Mouse (Mus musculus): Measurements from ENCODE around the gene Itgb6. TPM values are rescaled to one million over a fixed set of nuclear protein-coding genes. Genes with fewer than 3 reads are reported as not detected.

The Itgb6 gene
- total RNA-seq, 2 experiments from 2014 or later = not detected

DNA sequence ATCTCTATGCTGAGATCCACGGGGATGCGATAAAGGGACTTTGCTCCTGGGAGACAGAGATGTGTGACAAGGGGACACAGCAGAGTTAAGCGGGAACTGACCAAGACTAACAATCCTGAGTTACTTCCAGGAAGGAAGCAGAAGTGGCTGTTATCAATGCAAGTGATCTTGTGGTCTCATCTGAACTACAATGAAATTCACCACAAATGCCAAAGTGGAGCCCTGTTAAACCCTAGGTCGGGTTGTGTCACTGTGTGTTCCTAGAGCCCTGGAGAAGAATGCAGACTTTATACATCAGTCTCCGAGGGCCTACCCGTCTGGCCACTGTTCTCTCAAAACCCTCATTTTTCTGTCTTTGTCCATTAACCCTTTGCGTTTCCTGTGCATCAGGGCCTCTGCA is 8.0 kb downstream of the Itgb6 start:
- no peak for ATAC-seq (replicated peaks; ENCODE audit: low FRiP score, poor library complexity, severe bottlenecking)

DNA sequence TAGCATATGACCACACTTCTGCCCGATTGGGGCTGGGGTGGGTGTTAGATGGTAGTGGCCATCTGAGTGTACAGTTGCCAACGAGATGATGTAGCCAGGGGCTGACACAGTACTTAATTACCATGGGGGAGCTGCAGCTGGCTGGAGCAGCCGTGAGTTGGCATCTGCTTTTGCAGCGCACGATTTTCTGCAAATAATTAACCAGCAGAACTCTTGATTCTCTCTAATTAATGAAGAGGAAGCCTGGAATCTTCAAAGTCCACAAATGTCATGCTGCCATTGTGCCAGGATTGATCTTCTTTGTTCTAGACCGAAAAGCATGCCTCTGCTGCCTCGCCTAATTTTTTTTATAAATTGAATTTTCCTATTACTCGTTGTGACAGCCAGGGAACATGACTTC is 8.6 kb downstream of the Itgb6 start:
- no peak for ATAC-seq (replicated peaks; ENCODE audit: low FRiP score, poor library complexity, severe bottlenecking)

GRCm38 (mm10) chr2:60712891-60713290 is 9.6 kb downstream of the Itgb6 start:
- ATAC-seq (replicated peaks; ENCODE audit: low FRiP score, poor library complexity, severe bottlenecking) = no peak

DNA sequence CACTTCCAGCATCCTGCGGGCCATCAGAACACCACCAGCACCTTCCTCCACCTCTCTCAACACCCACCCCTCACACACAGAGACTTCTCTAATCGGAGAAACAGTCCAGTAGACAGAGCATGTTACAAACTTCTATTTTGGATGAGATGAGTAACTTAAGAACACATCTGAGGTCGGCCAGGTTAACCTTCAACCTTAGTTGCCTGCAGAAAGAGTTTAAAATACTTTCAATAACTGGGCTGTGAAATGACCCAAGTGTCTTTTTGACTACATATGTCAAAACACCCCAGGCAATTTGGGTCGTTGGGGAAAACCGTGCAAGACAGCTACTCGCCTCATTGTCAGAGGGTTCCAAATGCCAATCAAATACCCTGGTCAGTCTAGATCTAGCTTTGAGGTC is 10.0 kb downstream of the Itgb6 start:
- ATAC-seq (replicated peaks; ENCODE audit: low FRiP score, poor library complexity, severe bottlenecking) = no peak

GRCm38 (mm10) chr2:60711098-60711880 is 11.2 kb downstream of the Itgb6 start:
- no peak for ATAC-seq (replicated peaks; ENCODE audit: low FRiP score, poor library complexity, severe bottlenecking)

DNA sequence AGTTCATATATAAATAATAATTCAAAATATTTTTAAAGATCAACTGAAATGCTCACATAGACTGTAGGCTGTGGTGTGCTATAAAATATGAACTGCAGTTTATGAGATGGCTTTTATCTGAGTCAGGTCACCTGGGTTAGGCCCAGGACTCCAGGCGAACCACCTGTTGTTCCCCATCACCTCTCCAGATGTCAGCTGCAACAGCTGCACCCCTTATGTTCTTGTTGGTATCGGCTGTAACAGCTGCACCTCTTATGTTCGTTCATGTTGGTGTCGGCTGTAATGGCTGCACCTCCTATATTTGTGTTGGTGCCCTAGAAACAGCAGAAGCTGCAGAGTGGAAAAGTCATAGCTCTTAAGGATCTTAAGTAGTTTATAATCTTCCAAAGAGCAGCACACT is 12.1 kb downstream of the Itgb6 start:
- ATAC-seq (replicated peaks; ENCODE audit: low FRiP score, poor library complexity, severe bottlenecking) = no peak

GRCm38 (mm10) chr2:60708671-60709070 is 13.8 kb downstream of the Itgb6 start:
- ATAC-seq (replicated peaks; ENCODE audit: low FRiP score, poor library complexity, severe bottlenecking) = no peak

GRCm38 (mm10) chr2:60706866-60707265 is 15.6 kb downstream of the Itgb6 start:
- ATAC-seq (replicated peaks; ENCODE audit: low FRiP score, poor library complexity, severe bottlenecking) = no peak

- no peak for ATAC-seq (replicated peaks; ENCODE audit: low FRiP score, poor library complexity, severe bottlenecking)
Observed at GRCm38 (mm10) chr2:60705426-60705825, 17.0 kb downstream of the Itgb6 start.

DNA sequence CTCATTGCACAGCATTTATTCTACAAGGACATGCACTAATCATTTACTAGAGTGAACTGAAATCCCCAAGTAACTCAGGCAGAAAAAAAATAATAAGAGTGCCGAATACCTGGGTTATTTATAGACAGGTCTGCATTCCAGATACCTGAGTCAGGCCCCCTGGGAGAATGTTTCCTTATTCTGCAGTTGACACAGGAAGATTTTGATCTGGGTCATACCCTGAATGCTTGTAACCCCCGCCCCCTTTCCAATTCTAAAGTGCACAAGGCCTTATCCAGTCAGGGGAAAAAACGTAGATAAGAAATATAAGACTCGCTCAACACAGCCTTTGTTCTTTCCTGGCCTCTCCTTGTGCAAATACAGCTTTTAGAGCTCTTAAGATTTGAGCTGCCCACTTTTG is 19.1 kb downstream of the Itgb6 start:
- ATAC-seq (replicated peaks; ENCODE audit: low FRiP score, poor library complexity, severe bottlenecking) = no peak

- no peak for ATAC-seq (replicated peaks; ENCODE audit: low FRiP score, poor library complexity, severe bottlenecking)
Observed at GRCm38 (mm10) chr2:60700956-60701355, 21.5 kb downstream of the Itgb6 start.

DNA sequence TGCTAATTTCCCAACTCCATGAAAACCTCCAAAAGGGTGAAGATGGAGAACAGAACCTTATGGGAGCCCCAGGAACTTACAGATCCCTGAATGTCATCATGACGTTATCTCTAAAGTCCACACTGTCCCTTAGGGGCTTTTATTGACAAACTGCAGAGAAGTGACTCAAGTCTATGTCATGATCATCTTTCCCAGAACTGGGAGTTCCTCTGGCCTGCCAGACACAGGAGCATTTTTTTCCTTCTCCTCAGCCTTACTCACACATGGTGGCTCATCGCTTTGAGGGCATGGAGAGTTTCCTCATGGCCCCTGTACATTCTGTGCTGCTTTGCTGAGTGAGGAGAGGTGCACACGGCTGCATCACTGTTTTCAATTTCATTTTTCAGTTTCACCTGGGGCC is 22.4 kb downstream of the Itgb6 start:
- no peak for ATAC-seq (replicated peaks; ENCODE audit: low FRiP score, poor library complexity, severe bottlenecking)

- no peak for ATAC-seq (replicated peaks; ENCODE audit: low FRiP score, poor library complexity, severe bottlenecking)
Observed at GRCm38 (mm10) chr2:60699591-60699990, 22.9 kb downstream of the Itgb6 start.

DNA sequence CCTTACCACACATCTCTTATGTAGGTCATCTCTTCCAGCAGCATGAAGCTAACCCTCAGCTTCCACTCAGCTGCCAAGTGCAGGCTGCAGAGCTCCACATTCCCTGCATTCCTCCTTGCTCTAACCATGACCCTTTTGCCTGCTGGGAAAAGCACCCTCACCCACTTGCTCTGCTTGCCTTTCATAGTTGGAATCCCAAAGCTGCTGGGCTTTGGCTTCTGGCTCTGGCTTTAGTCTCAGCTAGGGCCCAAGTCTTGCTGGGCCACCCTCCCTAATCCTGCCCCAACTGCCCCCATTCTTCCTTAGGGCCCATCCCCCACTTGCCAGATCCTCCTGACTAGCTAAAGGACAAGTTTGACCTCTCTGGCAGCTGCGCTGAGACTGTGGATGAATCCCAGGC is 24.3 kb downstream of the Itgb6 start:
- no peak for ATAC-seq (replicated peaks; ENCODE audit: low FRiP score, poor library complexity, severe bottlenecking)

DNA sequence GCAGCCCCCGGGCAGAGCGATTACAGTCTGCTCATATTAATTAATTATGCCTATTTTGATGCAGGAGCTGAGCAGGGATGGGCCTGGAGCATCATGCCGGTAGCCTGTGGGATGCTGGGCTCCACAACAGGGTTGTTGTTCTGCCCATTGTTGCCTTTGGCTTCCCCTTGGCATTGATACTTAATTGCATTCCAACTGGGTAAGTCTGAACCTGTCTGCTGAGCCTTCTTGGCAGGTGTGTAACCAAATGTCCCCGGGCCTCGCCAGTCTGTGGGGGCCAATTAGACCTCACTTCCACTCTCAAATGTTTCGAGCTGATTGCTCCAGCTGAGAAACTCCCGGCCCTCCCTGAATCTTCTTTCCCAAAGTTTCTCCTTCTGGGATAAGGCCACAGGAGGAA is 24.9 kb downstream of the Itgb6 start:
- no peak for ATAC-seq (replicated peaks; ENCODE audit: low FRiP score, poor library complexity, severe bottlenecking)

DNA sequence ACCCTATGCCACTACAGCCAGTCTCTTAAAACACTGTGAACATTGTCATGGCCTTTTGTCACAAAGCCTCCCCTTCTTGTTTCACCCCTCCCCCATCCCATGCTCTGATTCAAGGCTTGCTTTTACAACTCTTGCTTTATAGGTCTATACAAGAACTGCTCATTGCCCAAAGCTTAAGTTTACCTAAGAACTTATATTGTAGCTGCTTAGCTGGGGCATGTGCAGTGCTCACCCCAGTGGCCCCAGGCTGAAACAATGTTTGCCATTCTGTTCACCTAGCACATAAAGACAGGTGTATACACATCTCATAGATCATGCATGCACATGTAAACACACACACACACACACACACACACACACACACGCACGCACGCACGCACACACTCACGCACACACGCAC is 25.9 kb downstream of the Itgb6 start:
- no peak for ATAC-seq (replicated peaks; ENCODE audit: low FRiP score, poor library complexity, severe bottlenecking)

- no peak for ATAC-seq (replicated peaks; ENCODE audit: low FRiP score, poor library complexity, severe bottlenecking)
Observed at GRCm38 (mm10) chr2:60695706-60696105, 26.7 kb downstream of the Itgb6 start.

DNA sequence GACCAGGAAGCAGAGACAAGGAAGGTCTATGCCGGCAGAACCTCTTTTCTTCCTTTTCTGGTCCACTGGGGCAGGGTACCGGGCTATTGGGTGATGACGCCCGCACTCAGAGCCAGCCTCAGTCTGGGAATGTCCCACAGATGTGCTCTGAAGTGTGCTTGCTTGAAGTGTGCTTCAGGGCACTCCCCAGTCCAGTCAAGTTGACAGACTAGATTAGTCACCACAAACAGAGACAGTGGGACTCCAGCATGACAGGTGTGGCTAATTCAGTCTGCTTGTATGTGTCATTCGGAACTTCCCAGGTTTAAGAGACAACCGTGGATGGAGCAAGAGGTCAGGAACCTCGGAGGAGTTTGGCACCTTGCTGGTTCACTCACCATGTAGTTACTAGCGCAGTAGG is 27.9 kb downstream of the Itgb6 start:
- no peak for ATAC-seq (replicated peaks; ENCODE audit: low FRiP score, poor library complexity, severe bottlenecking)

GRCm38 (mm10) chr2:60692239-60692638 is 30.2 kb downstream of the Itgb6 start:
- no peak for ATAC-seq (replicated peaks; ENCODE audit: low FRiP score, poor library complexity, severe bottlenecking)

GRCm38 (mm10) chr2:60690212-60690611 is 32.2 kb downstream of the Itgb6 start:
- no peak for ATAC-seq (replicated peaks; ENCODE audit: low FRiP score, poor library complexity, severe bottlenecking)

GRCm38 (mm10) chr2:60688944-60689615 is 33.4 kb downstream of the Itgb6 start:
- no peak for ATAC-seq (replicated peaks; ENCODE audit: low FRiP score, poor library complexity, severe bottlenecking)

- ATAC-seq (replicated peaks; ENCODE audit: low FRiP score, poor library complexity, severe bottlenecking) = no peak
Observed at GRCm38 (mm10) chr2:60688150-60688549, 34.3 kb downstream of the Itgb6 start.
